Mouse (Mus musculus) testis, adult 2 months (tissue): ENCODE measurements at regions not wholly inside any gene's neighbourhood (a gene's known extent, or its start where the extent isn't known, plus 50 kb on each side); places are given as distances from the start of the nearest gene placed in this dataset.

Experiments used
- CTCF ChIP-seq: fragments of 200-500 bp; IDR thresholded peaks from 2 replicates; pipeline ENCODE4 v1.5.1; 2012; ENCODE audit warnings: low read depth, mild to moderate bottlenecking, inconsistent platforms, low read length, moderate library complexity; ENCODE audit not compliant: control insufficient read depth, insufficient read depth, insufficient replicate concordance
- POLR2A ChIP-seq: fragments of 200-500 bp; IDR thresholded peaks from 2 replicates; pipeline ENCODE4 v1.6.1; 2012; ENCODE audit warnings: low read depth, mild to moderate bottlenecking, inconsistent platforms, low read length, moderate library complexity; ENCODE audit not compliant: control insufficient read depth

GRCm38 (mm10) chr13:46161261-46162024 lies 112.1 kb upstream of the Stmnd1 start:
- no peak for TF ChIP-seq CTCF
- TF ChIP-seq POLR2A = no peak
